Mouse (Mus musculus) heart, embryonic 11.5 days (tissue): ENCODE results near the gene Alg14. TPM values are rescaled to one million over a fixed set of nuclear protein-coding genes. Genes with fewer than 3 reads are reported as not detected.

Experiments
- ATAC-seq: fragments of 200-750 bp; cut with Nextera tagmentation; replicated peaks from 2 replicates; pipeline ENCODE4 v1.8.0; 2017; ENCODE audit warnings: moderate library complexity; ENCODE audit not compliant: insufficient number of reproducible peaks, low FRiP score, low TSS enrichment
- H3K27ac ChIP-seq: fragments of 300-500 bp; sonication (generic); 2 replicates; pipeline ENCODE4 v1.5.1; 2014; ENCODE audit warnings: mild to moderate bottlenecking, low read depth, low read length
- H3K27me3 ChIP-seq: fragments of 300-500 bp; sonication (generic); 2 replicates; pipeline ENCODE4 v1.6.1; 2014; ENCODE audit warnings: mild to moderate bottlenecking, low read length, mixed read lengths; ENCODE audit not compliant: control insufficient read depth, insufficient read depth
- H3K36me3 ChIP-seq: fragments of 300-500 bp; sonication (generic); 2 replicates; pipeline ENCODE4 v1.6.1; 2014; ENCODE audit warnings: mild to moderate bottlenecking, low read length, moderate library complexity, mixed read lengths; ENCODE audit not compliant: control insufficient read depth, insufficient read depth
- H3K4me1 ChIP-seq: fragments of 300-500 bp; sonication (generic); 2 replicates; pipeline ENCODE4 v1.6.1; 2014; ENCODE audit warnings: low read length; ENCODE audit not compliant: control insufficient read depth, insufficient read depth
- H3K4me2 ChIP-seq: fragments of 300-500 bp; sonication (generic); 2 replicates; pipeline ENCODE4 v1.6.1; 2014; ENCODE audit warnings: mild to moderate bottlenecking, moderate library complexity
- H3K4me3 ChIP-seq: fragments of 300-500 bp; sonication (generic); 2 replicates; pipeline ENCODE4 v1.5.1; 2014; ENCODE audit warnings: low read depth, low read length
- H3K9ac ChIP-seq: fragments of 300-500 bp; sonication (generic); 2 replicates; pipeline ENCODE4 v1.6.1; 2014; ENCODE audit warnings: mild to moderate bottlenecking, low read depth, low read length, moderate library complexity
- H3K9me3 ChIP-seq: fragments of 300-500 bp; sonication (generic); replicated peaks from 2 replicates; pipeline ENCODE4 v1.6.1; 2016; ENCODE audit warnings: low read length; ENCODE audit not compliant: control insufficient read depth
- WGBS: fragments of 180-500 bp; shearing (Covaris S2); extraction: QIAGEN DNeasy Blood & Tissue Kit; methylation state at CpG from one replicate; pipeline ENCODE4 v1.1.7; 2014; ENCODE audit not compliant: insufficient replicate concordance; 5-methylcytosine and 5-hydroxymethylcytosine counted together
- polyA plus RNA-seq: library from polyadenylated mRNA; unstranded; fragments of >200 nt; fragmentation: Nextera tagmentation; extraction: Ambion mirVana; gene quantifications from 2 replicates; pipeline ENCODE4 v1.2.1, GENCODE M21; 2014

Alg14 gene
- polyA plus RNA-seq, 1 experiment from 2014 or later = 38.2 TPM

GRCm38 (mm10) chr3:121267283-121267682 lies 24.3 kb upstream of the Alg14 start:
- H3K9me3 ChIP-seq = no peaks in the 10 kb centered on the region
- 79% methylated on average over 5 of the region's 5 CpGs for WGBS
- H3K4me3 ChIP-seq = no peak overlapping the region
- ATAC-seq = no peak
- no peaks in the 10 kb centered on the region for H3K36me3 ChIP-seq
- no peak overlapping the region for H3K9ac ChIP-seq
- H3K27ac ChIP-seq = no peak overlapping the region
- peaks cover 2% of the 10 kb centered on the region; the same call in 1 of the 2 replicates for H3K4me1 ChIP-seq
- H3K4me2 ChIP-seq = no peak overlapping the region
- H3K27me3 ChIP-seq = peaks cover 17% of the 10 kb centered on the region

GRCm38 (mm10) chr3:121272577-121272976 lies 19.0 kb upstream of the Alg14 start:
- ATAC-seq = no peak
- Histone ChIP-seq H3K9me3 (no peaks in the 10 kb centered on the region), H3K9ac (no peak overlapping the region), H3K4me3 (no peak overlapping the region), H3K4me1 (no peaks in the 10 kb centered on the region), H3K36me3 (no peaks in the 10 kb centered on the region), H3K27ac (no peak overlapping the region), H3K4me2 (no peak overlapping the region), H3K27me3 (no peaks in the 10 kb centered on the region)
- WGBS = 78% methylated on average over 2 of the region's 2 CpGs

DNA sequence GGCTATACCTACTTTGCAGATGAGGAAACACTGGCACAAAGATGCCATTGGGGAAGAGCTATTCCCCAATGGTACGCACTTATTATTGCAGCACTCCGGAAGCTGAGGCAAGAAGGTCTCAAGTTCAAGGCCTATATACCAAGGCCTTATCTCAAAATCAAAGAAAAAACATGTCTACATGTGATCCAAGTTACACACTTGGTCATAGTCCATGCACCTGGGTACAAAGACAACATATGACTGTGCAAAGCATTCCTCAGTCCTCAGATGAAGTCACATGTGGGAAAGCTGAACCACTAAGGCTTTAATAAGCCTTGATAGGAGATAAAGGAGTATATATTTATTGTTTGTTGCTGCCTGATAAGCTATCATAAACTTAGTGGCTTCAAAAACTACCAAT lies 17.6 kb upstream of the Alg14 start:
- Histone ChIP-seq H3K36me3 (no peaks in the 10 kb centered on the region), H3K27me3 (no peaks in the 10 kb centered on the region), H3K4me2 (no peak overlapping the region), H3K4me1 (no peaks in the 10 kb centered on the region), H3K4me3 (no peak overlapping the region), H3K9me3 (no peaks in the 10 kb centered on the region), H3K9ac (no peak overlapping the region), H3K27ac (no peak overlapping the region)
- WGBS = 92% methylated on average over 2 of the region's 2 CpGs
- ATAC-seq = no peak

- 75% methylated on average over 4 of the region's 4 CpGs for WGBS
- no peak for ATAC-seq
- Histone ChIP-seq H3K27me3 (no peaks in the 10 kb centered on the region), H3K27ac (no peak overlapping the region), H3K9me3 (no peaks in the 10 kb centered on the region), H3K9ac (no peak overlapping the region), H3K4me1 (no peaks in the 10 kb centered on the region), H3K36me3 (no peaks in the 10 kb centered on the region), H3K4me3 (no peak overlapping the region), H3K4me2 (no peak overlapping the region)
These were observed 14.6 kb upstream of the Alg14 start for GRCm38 (mm10) chr3:121277009-121277408.

DNA sequence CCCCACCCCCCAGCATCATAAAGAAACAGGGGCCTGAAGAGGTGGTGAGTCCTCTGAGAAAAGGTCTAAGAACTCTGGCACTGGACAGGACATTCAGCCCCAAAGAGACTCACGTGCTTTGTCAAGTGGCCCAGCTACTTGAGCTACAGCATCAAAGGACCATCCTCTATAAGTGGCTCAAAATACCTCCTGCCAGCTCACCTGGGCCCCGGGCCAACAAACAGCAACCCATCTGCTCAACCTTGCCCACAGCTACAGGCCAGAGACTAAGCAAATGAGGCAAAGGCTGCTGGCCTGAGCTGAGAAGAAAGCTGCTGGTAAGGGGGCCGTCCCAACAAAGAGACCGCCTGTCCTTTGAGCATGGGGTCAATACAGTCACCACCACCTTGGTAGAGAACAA lies 14.0 kb upstream of the Alg14 start:
- Histone ChIP-seq H3K27ac (no peak overlapping the region), H3K36me3 (no peaks in the 10 kb centered on the region), H3K27me3 (no peaks in the 10 kb centered on the region), H3K4me3 (no peak overlapping the region), H3K9me3 (no peaks in the 10 kb centered on the region), H3K9ac (no peak overlapping the region), H3K4me1 (no peaks in the 10 kb centered on the region), H3K4me2 (no peak overlapping the region)
- no peak for ATAC-seq
- 71% methylated on average over 4 of the region's 4 CpGs for WGBS

- Histone ChIP-seq H3K9me3 (no peaks in the 10 kb centered on the region), H3K27ac (no peak overlapping the region), H3K27me3 (no peaks in the 10 kb centered on the region), H3K36me3 (no peaks in the 10 kb centered on the region), H3K9ac (no peak overlapping the region), H3K4me1 (no peaks in the 10 kb centered on the region), H3K4me2 (no peak overlapping the region), H3K4me3 (no peak overlapping the region)
- WGBS = 84% methylated on average over 14 of the region's 14 CpGs
- ATAC-seq = no peak
These were observed 11.9 kb upstream of the Alg14 start for GRCm38 (mm10) chr3:121279679-121280078.

DNA sequence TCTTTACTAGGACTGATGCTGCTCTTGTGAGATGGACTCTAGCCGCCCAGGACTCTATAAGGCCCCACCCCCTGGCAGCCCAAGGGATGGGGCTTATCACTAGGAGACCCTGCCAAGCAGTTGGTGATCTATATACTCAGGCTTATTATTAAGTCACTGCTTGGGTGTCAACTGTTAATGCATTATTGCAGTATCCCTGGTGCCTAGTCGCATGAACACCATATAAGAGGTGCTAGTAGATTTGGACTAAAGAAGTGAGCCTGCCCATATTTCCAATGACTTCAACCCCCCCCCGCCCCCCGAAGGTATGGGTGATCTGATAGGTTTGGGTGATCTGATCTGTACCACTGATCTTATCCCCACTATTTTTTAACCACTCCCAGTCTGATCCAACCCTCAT lies 8.6 kb upstream of the Alg14 start, which contains the start of gene Tmem56:
Gene Tmem56 (minus strand): TSS at position 101 of the 400 bp plus-strand sequence.
- Histone ChIP-seq H3K27ac (no peak within 1 kb of the TSS), H3K9me3 (no peaks in the 10 kb centered on the region), H3K36me3 (no peaks in the 10 kb centered on the region), H3K4me3 (no peak within 1 kb of the TSS), H3K9ac (no peak within 1 kb of the TSS), H3K4me2 (no peak within 1 kb of the TSS), H3K4me1 (no peaks in the 10 kb centered on the region), H3K27me3 (no peaks in the 10 kb centered on the region)
- WGBS = 76% methylated on average over 4 of the region's 4 CpGs
- ATAC-seq = no peak

DNA sequence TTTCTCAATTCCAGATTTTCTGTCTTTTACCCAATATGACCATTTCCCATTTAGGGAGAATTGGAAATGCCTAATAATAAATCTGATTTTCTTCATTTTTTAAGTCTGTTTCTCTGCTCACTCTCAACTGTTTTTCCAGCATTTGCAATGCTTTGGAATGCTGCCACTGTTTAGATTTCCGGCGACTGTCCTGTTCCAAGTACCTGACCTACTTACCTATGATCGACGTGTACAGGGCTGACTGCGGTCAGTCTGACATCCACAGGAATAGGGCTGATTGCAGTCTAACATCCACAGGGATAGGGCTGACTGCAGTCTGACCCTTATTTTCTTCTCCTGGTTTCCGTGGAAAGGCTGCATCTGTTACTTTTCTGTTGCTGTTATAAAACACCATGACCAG lies 6.4 kb upstream of the Alg14 start:
- Histone ChIP-seq H3K4me2 (no peak overlapping the region), H3K27me3 (no peaks in the 10 kb centered on the region), H3K36me3 (no peaks in the 10 kb centered on the region), H3K9me3 (no peaks in the 10 kb centered on the region), H3K9ac (no peak overlapping the region), H3K27ac (no peak overlapping the region), H3K4me3 (no peak overlapping the region), H3K4me1 (no peaks in the 10 kb centered on the region)
- ATAC-seq = no peak
- WGBS = 88% methylated on average over 6 of the region's 6 CpGs

DNA sequence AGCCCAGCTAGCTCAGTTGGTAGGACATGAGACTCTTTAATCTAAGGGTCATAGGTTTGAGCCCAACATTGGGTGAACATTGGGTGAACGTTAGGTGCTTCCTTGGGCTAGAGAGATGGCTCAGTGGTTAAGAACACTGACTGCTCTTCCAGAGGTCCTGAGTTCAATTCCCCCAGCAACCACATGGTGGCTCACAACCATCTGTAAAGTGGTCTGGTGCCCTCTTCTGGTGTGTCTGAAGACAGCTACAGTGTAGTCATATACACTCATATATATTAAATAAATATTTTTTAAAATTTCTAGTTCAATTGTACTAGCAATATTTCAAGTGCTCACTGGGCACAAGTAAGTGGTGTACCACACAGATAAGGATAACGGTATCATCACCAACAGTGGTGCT lies 4.4 kb upstream of the Alg14 start:
- 90% methylated on average over 2 of the region's 2 CpGs for WGBS
- no peak for ATAC-seq

More for the DNA sequence above, 4.4 kb upstream of the Alg14 start:
- Histone ChIP-seq H3K4me3 (no peak overlapping the region), H3K4me1 (no peaks in the 10 kb centered on the region), H3K9ac (no peak overlapping the region), H3K36me3 (no peaks in the 10 kb centered on the region), H3K27ac (no peak overlapping the region), H3K4me2 (no peak overlapping the region), H3K9me3 (no peaks in the 10 kb centered on the region), H3K27me3 (no peaks in the 10 kb centered on the region)
